Mouse (Mus musculus) midbrain, embryonic 14.5 days (tissue): Measurements from ENCODE around the gene Csf1. TPM values are rescaled to one million over a fixed set of nuclear protein-coding genes. Genes with fewer than 3 reads are reported as not detected.
"Not testable (repeated sequence)": the region's sequence is repeated elsewhere in the genome, so short reads cannot be mapped to it uniquely, and the experiment has no call there.

ENCODE experiments used
- ATAC-seq: fragments of 200-750 bp; cut with Nextera tagmentation; 2 replicates; pipeline ENCODE4 v1.8.0; 2017; ENCODE audit warnings: moderate number of reproducible peaks, moderate library complexity; ENCODE audit not compliant: low FRiP score, low TSS enrichment
- DNase-seq: peaks from one replicate; pipeline ENCODE4 v3.0.0-alpha.2; 2015
- H3K27ac ChIP-seq: fragments of 300-500 bp; sonication (generic); replicated peaks from 2 replicates; pipeline ENCODE4 v1.5.1; 2014; ENCODE audit warnings: mild to moderate bottlenecking, low read depth, low read length, moderate library complexity
- H3K27me3 ChIP-seq: fragments of 300-500 bp; sonication (generic); 2 replicates; pipeline ENCODE4 v1.6.1; 2014; ENCODE audit warnings: low read length, control low read depth, mixed read lengths; ENCODE audit not compliant: control insufficient read depth, insufficient read depth
- H3K36me3 ChIP-seq: fragments of 300-500 bp; sonication (generic); 2 replicates; pipeline ENCODE4 v1.6.1; 2014; ENCODE audit warnings: low read length, control low read depth; ENCODE audit not compliant: control insufficient read depth, insufficient read depth
- H3K4me1 ChIP-seq: fragments of 300-500 bp; sonication (generic); 2 replicates; pipeline ENCODE4 v1.6.1; 2014; ENCODE audit warnings: mild to moderate bottlenecking, antibody characterized with exemption, low read length, control low read depth; ENCODE audit not compliant: control insufficient read depth, insufficient read depth
- H3K4me2 ChIP-seq: fragments of 300-500 bp; sonication (generic); 2 replicates; pipeline ENCODE4 v1.6.1; 2014; ENCODE audit warnings: mild to moderate bottlenecking, low read length, moderate library complexity
- H3K4me3 ChIP-seq: fragments of 300-500 bp; sonication (generic); replicated peaks from 2 replicates; pipeline ENCODE4 v1.5.1; 2014; ENCODE audit warnings: low read depth, low read length
- H3K9ac ChIP-seq: fragments of 300-500 bp; sonication (generic); replicated peaks from 2 replicates; pipeline ENCODE4 v1.6.1; 2014; ENCODE audit warnings: mild to moderate bottlenecking, low read length, moderate library complexity
- H3K9me3 ChIP-seq: fragments of 300-500 bp; sonication (generic); 2 replicates; pipeline ENCODE4 v1.6.1; 2016; ENCODE audit warnings: low read length, control low read depth, mixed read lengths; ENCODE audit not compliant: control insufficient read depth
- WGBS: fragments of 180-500 bp; shearing (Covaris S2); extraction: QIAGEN DNeasy Blood & Tissue Kit; methylation state at CpG from one replicate; pipeline ENCODE4 v1.1.7; 2014; 5-methylcytosine and 5-hydroxymethylcytosine counted together
- polyA plus RNA-seq: library from polyadenylated mRNA; unstranded; fragments of >200 nt; fragmentation: Nextera tagmentation; extraction: Ambion mirVana; gene quantifications from 2 replicates; pipeline ENCODE4 v1.2.1, GENCODE M21; 2014

The Csf1 gene
- polyA plus RNA-seq, 1 experiment from 2014 or later = 7.6 TPM

DNA sequence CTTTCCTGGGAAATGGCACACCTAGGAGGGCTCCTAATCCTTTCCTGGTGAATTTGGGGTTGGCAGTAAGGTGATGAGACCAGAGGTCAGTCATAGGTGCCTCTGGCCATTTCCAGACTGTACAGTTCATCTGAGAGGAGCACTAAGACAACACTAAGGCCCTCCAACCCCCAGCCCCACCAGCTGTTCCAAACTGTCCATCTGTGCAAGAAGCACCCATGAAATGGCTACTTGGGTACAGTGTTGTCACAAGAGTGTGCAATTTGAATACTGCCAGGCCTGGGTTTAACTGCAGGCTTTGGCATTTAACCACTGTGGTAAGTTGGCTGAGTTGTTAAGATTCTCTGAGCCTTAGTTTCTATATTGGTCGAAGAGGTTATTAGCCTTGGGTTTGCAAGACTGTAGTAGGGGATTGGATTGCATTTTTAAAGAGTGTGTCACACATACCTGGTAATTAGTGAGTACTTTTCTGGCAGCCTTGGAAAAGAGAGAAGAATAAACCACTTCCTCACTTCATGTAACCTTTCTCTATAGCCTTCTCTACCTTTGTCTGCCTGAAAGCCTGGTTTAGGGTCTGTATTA lies 22.6 kb downstream of the Csf1 start:
- Histone ChIP-seq H3K4me3 (no peak overlapping the region), H3K27me3 (no peaks in the 10 kb centered on the region), H3K4me2 (no peak overlapping the region), H3K4me1 (peaks cover 17% of the 10 kb centered on the region), H3K9me3 (no peaks in the 10 kb centered on the region), H3K36me3 (no peaks in the 10 kb centered on the region), H3K9ac (no peak overlapping the region), H3K27ac (no peak overlapping the region)
- WGBS = 87% methylated on average over 1 of the region's 1 CpGs
- DNase-seq (no peak), ATAC-seq (no peak)

DNA sequence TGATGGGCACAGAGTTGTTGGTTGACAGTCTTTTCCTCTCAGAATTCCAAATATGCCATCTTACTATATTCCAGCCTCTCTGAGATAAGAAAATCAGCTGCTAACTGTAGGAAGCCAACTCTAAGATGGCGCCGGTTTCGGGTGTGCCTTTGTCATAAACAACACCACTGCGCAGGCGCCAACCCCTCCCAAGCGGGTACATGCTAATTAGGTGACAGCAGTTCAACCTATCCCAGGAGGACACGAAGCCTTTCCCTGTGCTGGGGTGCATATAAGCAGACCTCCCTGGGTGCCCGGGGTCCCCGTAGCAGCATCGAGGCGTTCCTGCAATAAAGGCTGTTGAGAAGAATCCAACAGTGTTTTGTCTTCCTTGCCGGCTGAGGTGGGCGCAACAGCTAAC lies 24.6 kb downstream of the Csf1 start:
- WGBS = 91% methylated on average over 13 of the region's 13 CpGs
- not testable (repeated sequence) for H3K4me2 ChIP-seq, H3K27ac ChIP-seq, H3K9me3 ChIP-seq, H3K9ac ChIP-seq, H3K27me3 ChIP-seq, H3K4me1 ChIP-seq, DNase-seq, H3K4me3 ChIP-seq, ATAC-seq, H3K36me3 ChIP-seq

DNA sequence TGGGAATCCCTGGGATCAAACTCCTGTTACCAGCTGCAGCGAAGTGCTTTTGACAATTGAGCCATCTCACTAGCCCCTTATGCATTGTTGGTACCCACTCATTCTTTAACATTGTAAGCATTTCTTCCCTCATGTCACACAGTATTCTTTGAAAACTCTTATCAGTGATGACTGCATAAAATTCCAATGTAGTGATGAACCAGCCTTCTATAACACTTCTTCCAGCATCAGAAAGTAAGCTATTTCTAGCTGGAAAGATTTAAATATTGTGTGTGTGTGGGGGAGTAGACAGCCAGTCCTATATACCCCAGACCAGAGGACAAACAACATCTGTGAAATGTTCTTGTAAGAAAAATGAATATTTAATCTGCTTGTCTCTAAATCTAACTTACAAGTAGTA lies 26.9 kb downstream of the Csf1 start:
- Histone ChIP-seq H3K9ac (no peak overlapping the region), H3K9me3 (no peaks in the 10 kb centered on the region), H3K36me3 (no peaks in the 10 kb centered on the region), H3K27ac (no peak overlapping the region), H3K4me1 (no peaks in the 10 kb centered on the region), H3K27me3 (no peaks in the 10 kb centered on the region), H3K4me2 (no peak overlapping the region), H3K4me3 (no peak overlapping the region)
- WGBS = 85% methylated on average over 1 of the region's 1 CpGs
- DNase-seq = no peak
- ATAC-seq = no peak

DNA sequence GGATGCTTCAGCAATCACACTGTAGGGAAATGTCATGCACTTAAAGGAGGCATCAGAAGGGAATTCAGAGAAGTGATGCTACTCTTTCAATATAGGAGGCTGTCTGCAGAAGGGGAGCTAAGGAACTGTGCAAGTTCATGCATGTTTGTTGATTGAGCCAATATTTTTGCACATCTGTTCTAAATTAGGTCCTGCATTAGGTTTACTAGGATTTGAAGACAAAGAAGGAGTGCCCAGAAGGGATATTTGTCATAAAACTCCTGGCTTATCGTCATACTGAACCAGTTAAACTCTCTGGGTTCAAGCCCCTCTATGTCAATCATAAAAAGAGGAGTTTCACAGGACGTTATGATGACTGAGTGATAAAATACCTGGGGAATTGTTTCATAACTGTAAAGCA lies 30.0 kb downstream of the Csf1 start:
- ATAC-seq = no peak
- Histone ChIP-seq H3K27me3 (no peaks in the 10 kb centered on the region), H3K9me3 (no peaks in the 10 kb centered on the region), H3K4me1 (no peaks in the 10 kb centered on the region), H3K36me3 (no peaks in the 10 kb centered on the region), H3K4me3 (no peak overlapping the region), H3K27ac (no peak overlapping the region), H3K9ac (no peak overlapping the region), H3K4me2 (no peak overlapping the region)
- DNase-seq = no peak
- 76% methylated on average over 2 of the region's 2 CpGs for WGBS

DNA sequence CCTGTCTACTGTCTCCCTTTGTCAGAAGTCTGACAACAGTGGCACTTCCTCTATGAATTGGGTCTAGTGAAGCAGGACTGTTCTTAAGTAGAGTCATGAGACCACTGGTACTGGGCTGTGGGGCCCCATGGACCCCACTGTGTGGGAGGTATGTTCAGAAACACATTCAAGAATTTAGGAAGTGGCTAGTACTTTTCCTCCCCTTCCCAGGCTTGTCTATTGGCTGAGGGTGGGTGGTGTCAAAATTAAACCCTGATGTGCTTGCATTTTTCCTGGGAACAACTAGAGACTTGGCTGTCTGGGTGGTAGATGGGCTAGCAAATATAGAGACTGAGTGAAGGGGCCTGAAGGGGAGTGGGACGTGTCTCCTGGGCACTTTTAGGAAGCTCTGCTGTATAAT lies 31.8 kb downstream of the Csf1 start:
- no peak for ATAC-seq
- Histone ChIP-seq H3K4me3 (no peak overlapping the region), H3K36me3 (no peaks in the 10 kb centered on the region), H3K9me3 (no peaks in the 10 kb centered on the region), H3K27me3 (no peaks in the 10 kb centered on the region), H3K4me1 (no peaks in the 10 kb centered on the region), H3K9ac (no peak overlapping the region), H3K27ac (no peak overlapping the region), H3K4me2 (no peak overlapping the region)
- DNase-seq = no peak
- 63% methylated on average over 1 of the region's 1 CpGs for WGBS

DNA sequence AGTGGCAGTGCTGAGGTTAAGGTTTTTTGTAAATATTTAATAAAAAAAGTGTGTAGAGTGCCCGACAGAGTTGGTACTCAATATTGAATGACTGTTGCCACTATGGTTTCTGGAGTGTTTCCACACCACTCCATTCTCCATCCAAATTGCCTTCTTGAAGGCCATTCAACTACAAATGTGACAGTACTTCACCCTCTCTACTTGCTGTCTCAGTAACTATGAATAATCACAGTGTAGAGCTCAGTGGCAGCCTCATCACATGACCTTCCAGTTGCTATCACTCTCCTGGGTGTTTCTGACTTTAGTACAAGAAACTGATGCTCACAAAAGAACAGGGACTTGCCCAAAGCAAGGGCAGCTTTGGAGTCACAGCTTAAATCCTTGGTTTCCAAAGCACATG lies 44.3 kb downstream of the Csf1 start:
- H3K9ac ChIP-seq = no peak overlapping the region
- no peak overlapping the region for H3K27ac ChIP-seq
- no peak overlapping the region for H3K4me2 ChIP-seq
- ATAC-seq (no peak), DNase-seq (no peak)
- no peaks in the 10 kb centered on the region for H3K9me3 ChIP-seq
- H3K36me3 ChIP-seq = no peaks in the 10 kb centered on the region
- no peak overlapping the region for H3K4me3 ChIP-seq
- 94% methylated on average over 1 of the region's 1 CpGs for WGBS
- H3K27me3 ChIP-seq = no peaks in the 10 kb centered on the region
- H3K4me1 ChIP-seq = no peaks in the 10 kb centered on the region

DNA sequence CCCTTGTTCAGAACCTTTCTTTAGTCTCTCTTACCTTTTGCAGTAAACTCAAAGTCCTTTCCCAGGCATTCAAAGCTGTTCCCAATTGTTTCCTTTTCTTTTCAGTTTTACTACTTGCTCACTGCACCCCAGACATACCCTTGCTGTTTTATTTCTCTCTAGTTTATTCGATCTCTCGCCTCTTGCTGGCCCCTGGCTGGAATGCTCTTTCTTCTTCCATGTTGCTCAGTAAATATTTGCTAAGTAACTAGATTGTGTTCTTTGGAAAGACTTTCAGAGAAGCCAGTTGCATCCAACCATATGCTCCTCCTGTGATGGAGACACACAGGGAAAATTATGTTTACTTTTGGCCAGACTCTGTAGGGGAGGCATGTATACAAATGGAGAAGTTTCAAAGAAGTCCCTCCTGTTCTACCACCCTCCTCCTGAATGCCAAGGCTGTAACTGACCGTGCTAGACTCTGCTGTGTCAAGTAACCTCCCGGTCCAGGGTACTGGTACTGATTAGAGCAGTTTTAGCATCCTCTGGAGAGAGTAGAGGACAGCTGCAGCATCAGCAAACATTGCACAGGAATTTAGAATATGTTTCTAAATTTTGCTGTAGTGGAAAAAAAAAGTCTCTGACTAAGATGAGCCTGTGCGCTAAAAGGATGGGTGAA lies 45.9 kb downstream of the Csf1 start:
- Histone ChIP-seq H3K27ac (no peak overlapping the region), H3K4me2 (no peak overlapping the region), H3K4me1 (no peaks in the 10 kb centered on the region), H3K36me3 (no peaks in the 10 kb centered on the region), H3K27me3 (no peaks in the 10 kb centered on the region), H3K9me3 (no peaks in the 10 kb centered on the region), H3K9ac (no peak overlapping the region), H3K4me3 (no peak overlapping the region)
- no peak for DNase-seq
- no peak for ATAC-seq
- 79% methylated on average over 5 of the region's 5 CpGs for WGBS

DNA sequence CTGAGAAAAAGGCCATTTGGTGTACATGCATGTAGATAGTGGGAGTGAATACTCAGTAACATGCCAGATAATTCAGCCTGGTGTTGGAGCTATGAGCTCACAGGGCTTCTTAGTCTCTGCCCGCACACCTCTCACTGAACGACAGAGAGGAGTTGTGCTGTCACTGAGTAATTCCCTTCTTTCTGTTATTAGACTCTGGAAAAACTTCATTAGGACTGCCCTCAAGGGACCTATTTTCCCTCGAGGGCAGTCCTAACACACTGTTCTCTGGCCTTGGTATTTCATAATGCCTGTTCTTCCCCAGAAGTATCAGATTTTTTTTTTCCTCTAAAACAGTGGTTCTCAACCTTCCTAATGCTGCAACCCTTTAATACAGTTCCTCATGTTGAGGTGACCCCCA lies 48.2 kb downstream of the Csf1 start:
- WGBS = 75% methylated on average over 3 of the region's 3 CpGs
- no peaks in the 10 kb centered on the region for H3K27me3 ChIP-seq

DNA sequence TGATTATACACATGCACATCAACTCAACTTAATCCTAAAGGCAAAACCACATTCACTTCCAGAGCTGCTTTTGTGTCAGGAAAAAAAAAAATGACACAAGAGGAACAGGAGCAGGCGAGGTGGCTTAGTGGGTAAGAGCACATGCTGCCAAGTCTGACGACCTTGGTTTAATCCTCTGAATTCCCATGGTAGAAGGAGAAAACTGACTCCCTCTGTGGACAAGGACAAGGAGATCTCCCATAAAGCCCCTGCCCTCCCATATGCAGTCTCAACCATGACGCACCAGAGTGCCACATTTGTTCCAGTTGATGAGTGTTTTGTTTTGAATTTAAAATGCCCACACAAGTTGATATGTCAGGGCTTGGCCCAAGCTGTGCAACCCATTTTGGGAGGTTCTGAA lies 51.1 kb downstream of the Csf1 start:
- ATAC-seq = no peak
- Histone ChIP-seq H3K27me3 (no peaks in the 10 kb centered on the region), H3K36me3 (no peaks in the 10 kb centered on the region), H3K9ac (no peak overlapping the region), H3K9me3 (no peaks in the 10 kb centered on the region), H3K4me1 (no peaks in the 10 kb centered on the region), H3K4me3 (no peak overlapping the region), H3K27ac (no peak overlapping the region), H3K4me2 (no peak overlapping the region)
- WGBS = 32% methylated on average over 3 of the region's 3 CpGs
- DNase-seq = no peak

More for the DNA sequence above, 48.2 kb downstream of the Csf1 start:
- no peak overlapping the region for H3K9ac ChIP-seq
- no peaks in the 10 kb centered on the region for H3K9me3 ChIP-seq
- H3K4me2 ChIP-seq = no peak overlapping the region
- no peak overlapping the region for H3K27ac ChIP-seq
- DNase-seq (no peak), ATAC-seq (no peak)
- no peaks in the 10 kb centered on the region for H3K4me1 ChIP-seq
- no peak overlapping the region for H3K4me3 ChIP-seq
- no peaks in the 10 kb centered on the region for H3K36me3 ChIP-seq
